Mouse (Mus musculus) ES-E14 (cell line): Measurements from ENCODE around the gene Dop1a. TPM values are rescaled to one million over a fixed set of nuclear protein-coding genes. Genes with fewer than 3 reads are reported as not detected.
A peak's percentile ranks its signal among the peaks of the same experiment; 100 is the strongest.

Experiments
- DNase-seq: peaks from one replicate; pipeline ENCODE4 v3.0.0-alpha.2; 2013; ENCODE audit warnings: low read depth, low spot score
- H3K27ac ChIP-seq: 2 replicates; pipeline ENCODE4 v1.5.1; 2012; ENCODE audit warnings: low read depth, mild to moderate bottlenecking, low read length, moderate library complexity, mixed read lengths; ENCODE audit not compliant: poor library complexity, insufficient read depth, severe bottlenecking
- H3K36me3 ChIP-seq: 2 replicates; pipeline ENCODE4 v1.6.1; 2012; ENCODE audit warnings: mild to moderate bottlenecking, low read length, moderate library complexity, mixed read lengths; ENCODE audit not compliant: control insufficient read depth, poor library complexity, insufficient read depth, severe bottlenecking
- H3K4me1 ChIP-seq, 2 experiments: fragments of 150-350 bp in 1 of 2; sonication (generic) in 1 of 2; 2 replicates each; pipeline ENCODE4 v1.6.1; 2012; ENCODE audit warnings: low read length in 2 of 2, mild to moderate bottlenecking in 1 of 2, mixed read lengths in 1 of 2; ENCODE audit not compliant: control insufficient read depth in 2 of 2, insufficient read depth in 2 of 2, poor library complexity in 1 of 2
- H3K4me3 ChIP-seq, 2 experiments: fragments of 150-350 bp in 1 of 2; sonication (generic) in 1 of 2; 2 replicates each; pipeline ENCODE4 v1.5.1; 2012; ENCODE audit warnings: low read length in 2 of 2, low read depth in 1 of 2, mild to moderate bottlenecking in 1 of 2, mixed read lengths in 1 of 2; ENCODE audit not compliant: insufficient read depth in 1 of 2, poor library complexity in 1 of 2, severe bottlenecking in 1 of 2
- H3K9ac ChIP-seq: 2 replicates; pipeline ENCODE4 v1.6.1; 2012; ENCODE audit warnings: low read depth, mild to moderate bottlenecking, low read length, mixed read lengths; ENCODE audit not compliant: poor library complexity, insufficient read depth, severe bottlenecking
- H3K9me3 ChIP-seq: fragments of 150-350 bp; sonication (generic); 2 replicates; pipeline ENCODE4 v1.6.1; 2012; ENCODE audit warnings: low read depth, mild to moderate bottlenecking, low read length; ENCODE audit not compliant: control insufficient read depth, insufficient read depth
- CHD2 ChIP-seq: IDR thresholded peaks from 2 replicates; pipeline ENCODE4 v1.6.1; 2014; ENCODE audit warnings: mild to moderate bottlenecking, low read depth, low read length, inconsistent platforms
- HCFC1 ChIP-seq: IDR thresholded peaks from 2 replicates; pipeline ENCODE4 v1.6.1; 2012; ENCODE audit warnings: low read length, inconsistent platforms, borderline replicate concordance; ENCODE audit not compliant: insufficient read depth
- MAFK ChIP-seq: IDR thresholded peaks from 2 replicates; pipeline ENCODE4 v1.6.1; 2014; ENCODE audit warnings: mild to moderate bottlenecking, low read depth, low read length, inconsistent platforms; ENCODE audit not compliant: insufficient read depth
- ZC3H11A ChIP-seq: IDR thresholded peaks from 2 replicates; pipeline ENCODE4 v1.6.1; 2012; ENCODE audit warnings: low read depth, mild to moderate bottlenecking, inconsistent platforms, low read length, borderline replicate concordance
- ZNF384 ChIP-seq: IDR thresholded peaks from 2 replicates; pipeline ENCODE4 v1.6.1; 2012; ENCODE audit warnings: low read depth, low read length, inconsistent platforms
- in situ Hi-C, 2 experiments: fragments of 600-800 bp; cut with MboI; formaldehyde crosslinking; loops; one replicate each; pipeline ENCODE4 v1.15.1; 2025; ENCODE audit warnings: low sequenced_read_pairs in 2 of 2, inconsistent platforms in 1 of 2; ENCODE audit not compliant: unreplicated experiment in 2 of 2
- total RNA-seq: library from RNA; depleted of rRNA; stranded (reverse); fragments of 300-350 nt; gene quantifications from 2 replicates; pipeline ENCODE4 v1.2.3, GENCODE M21; 2012

The Dop1a gene
- total RNA-seq, 1 experiment = 20.5 TPM

DNA sequence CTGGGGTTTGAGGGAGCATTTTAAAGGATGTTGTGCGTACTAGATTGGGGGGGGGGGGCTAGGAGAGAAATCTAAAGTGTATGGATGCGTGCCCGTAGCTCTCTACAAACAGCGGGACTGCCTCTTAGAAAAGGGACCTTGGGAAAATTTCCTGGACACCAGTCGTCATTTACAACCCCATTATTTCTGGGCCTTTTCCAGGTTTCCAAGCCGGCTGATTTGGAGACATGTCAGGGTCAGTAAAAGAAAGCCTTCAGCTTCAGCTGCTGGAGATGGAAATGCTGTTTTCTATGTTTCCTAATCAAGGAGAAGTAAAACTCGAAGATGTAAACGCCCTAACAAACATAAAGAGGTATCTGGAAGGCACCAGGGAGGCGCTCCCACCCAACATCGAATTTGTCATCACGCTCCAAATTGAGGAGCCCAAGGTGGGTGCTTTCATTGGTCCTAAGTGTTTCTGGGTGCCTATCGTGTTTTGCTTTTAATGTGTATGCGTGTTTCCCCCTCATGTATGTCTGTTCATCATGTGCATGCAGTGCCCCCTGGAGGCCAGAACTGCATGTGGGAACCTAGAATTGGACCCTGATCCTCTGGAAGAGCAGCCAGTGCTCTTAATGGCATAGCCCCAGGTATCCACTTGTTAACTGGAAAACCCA is 105.8 kb downstream of the Dop1a start:
- in situ Hi-C loops = loop anchor here in 1 of 2 experiments (10.0 kb wide), 1 partner anchor 108 kb away; the partner anchor contains the start of genes Dop1a and Ube2cbp
- H3K9ac ChIP-seq = peak overlapping the region; percentile 80; the same call in 1 of the 2 replicates
- peaks cover 10% of the 10 kb centered on the region; the same call in 1 of the 2 replicates for H3K36me3 ChIP-seq
- peak overlapping the region; percentile 84 to 98 for H3K4me3 ChIP-seq
- H3K4me1 ChIP-seq = peaks cover 2 to 8% of the 10 kb centered on the region in 2 experiments; a peak in 2 of 4 replicates
- H3K9me3 ChIP-seq = no peaks in the 10 kb centered on the region
- TF ChIP-seq ZC3H11A = no peak
- TF ChIP-seq ZNF384 = no peak
- no peak for TF ChIP-seq MAFK
- TF ChIP-seq HCFC1 = no peak
- TF ChIP-seq CHD2 = no peak
- peak; percentile 75 for DNase-seq
- H3K27ac ChIP-seq = no peak overlapping the region

DNA sequence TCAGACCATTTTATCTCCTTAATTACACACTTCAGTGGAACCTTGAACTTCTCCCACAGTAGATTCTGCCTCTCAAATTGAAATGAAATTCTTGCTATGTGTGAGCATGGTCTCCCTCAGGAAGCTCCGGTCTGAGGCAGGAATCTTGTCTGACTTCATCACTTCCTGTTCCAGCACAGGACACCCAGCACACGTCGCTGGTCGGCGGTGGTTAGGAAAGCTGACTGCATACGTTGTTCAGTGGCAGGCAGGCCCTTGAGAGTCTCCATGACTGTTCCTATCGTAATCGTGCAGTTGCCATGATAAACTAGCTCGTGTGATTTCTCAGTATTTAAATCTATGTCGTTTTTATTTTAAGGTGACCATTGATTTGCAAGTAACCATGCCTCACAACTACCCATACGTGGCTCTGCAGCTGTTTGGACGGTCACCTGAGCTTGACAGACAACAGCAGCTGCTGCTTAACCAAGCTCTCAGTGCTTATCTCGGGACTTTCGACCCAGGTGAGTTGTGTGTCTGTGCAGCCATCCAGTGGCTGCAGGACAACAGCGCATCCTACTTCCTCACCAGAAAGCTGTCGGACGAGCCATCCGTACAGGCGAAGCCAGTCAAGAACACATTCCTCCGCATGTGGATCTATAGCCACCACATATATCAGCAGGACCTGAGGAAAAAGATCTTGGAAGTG is 106.8 kb downstream of the Dop1a start:
- H3K9ac ChIP-seq = no peak overlapping the region
- peaks cover 9% of the 10 kb centered on the region; the same call in 1 of the 2 replicates for H3K36me3 ChIP-seq
- no peak for DNase-seq
- H3K9me3 ChIP-seq = no peaks in the 10 kb centered on the region
- in situ Hi-C loops = loop anchor here in 1 of 2 experiments (10.0 kb wide), 1 partner anchor 109 kb away; the partner anchor contains the start of genes Dop1a and Ube2cbp
- TF ChIP-seq ZC3H11A (no peak), ZNF384 (no peak)
- peaks cover 2 to 8% of the 10 kb centered on the region in 2 experiments; a peak in 2 of 4 replicates for H3K4me1 ChIP-seq
- H3K27ac ChIP-seq = no peak overlapping the region
- H3K4me3 ChIP-seq = no peak overlapping the region

DNA sequence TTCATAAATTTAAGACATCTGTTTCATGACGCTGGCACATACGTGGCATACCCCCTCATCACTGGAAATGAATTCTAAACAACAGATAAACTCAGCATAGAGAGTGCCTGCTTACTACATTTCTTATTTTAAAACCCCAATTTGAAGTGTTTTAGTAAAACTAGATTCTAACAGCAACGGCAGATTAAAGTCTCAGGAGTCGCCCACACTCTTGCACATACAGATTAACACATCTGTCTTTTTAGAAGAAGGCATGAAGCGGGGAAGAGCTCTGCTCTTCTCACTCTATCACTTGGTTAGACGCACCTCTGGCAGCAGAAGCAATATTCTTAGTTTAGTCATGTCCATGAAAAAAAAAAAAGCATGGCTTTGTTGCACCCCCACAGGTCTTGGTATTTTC is 108.2 kb downstream of the Dop1a start:
- in situ Hi-C loops = loop anchor here (10.0 to 25.0 kb wide), 2 partner anchors 110 to 187 kb away; partner anchors contain the start of genes Dop1a (in 1 of the 2) and Ube2cbp (in 1 of the 2)
- Histone ChIP-seq H3K4me1 (peaks cover 2 to 8% of the 10 kb centered on the region in 2 experiments; a peak in 2 of 4 replicates), H3K27ac (no peak overlapping the region), H3K9me3 (no peaks in the 10 kb centered on the region), H3K4me3 (no peak overlapping the region), H3K9ac (no peak overlapping the region), H3K36me3 (peaks cover 2% of the 10 kb centered on the region; the same call in 1 of the 2 replicates)
- TF ChIP-seq ZC3H11A (no peak), CHD2 (no peak), ZNF384 (no peak), MAFK (no peak), HCFC1 (no peak)
- DNase-seq = no peak

DNA sequence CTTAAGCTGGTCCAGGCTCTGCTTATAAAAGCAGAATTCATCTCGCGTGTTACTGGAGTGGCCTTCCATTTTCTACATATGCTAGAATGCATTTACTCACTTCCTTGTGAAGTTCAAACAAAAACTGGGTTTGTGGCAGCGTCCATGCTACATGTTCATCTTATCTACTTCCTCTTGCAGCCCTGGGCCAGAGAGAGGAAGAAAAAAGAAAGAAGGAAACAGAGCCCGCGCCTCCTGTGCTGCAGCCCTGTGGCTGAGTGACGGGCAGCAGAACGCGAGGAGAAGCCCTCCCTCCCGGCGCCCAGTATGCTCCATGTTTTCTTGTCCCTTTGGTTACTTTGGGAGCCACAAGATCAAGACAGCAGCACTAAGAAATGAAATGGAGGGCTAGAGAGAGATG is 112.7 kb downstream of the Dop1a start:
- H3K9ac ChIP-seq = no peak overlapping the region
- peaks cover 0 to 1% of the 10 kb centered on the region in 2 experiments; a peak in 1 of 4 replicates for H3K4me1 ChIP-seq
- DNase-seq = no peak
- H3K4me3 ChIP-seq = no peak overlapping the region
- no peak overlapping the region for H3K27ac ChIP-seq
- no peaks in the 10 kb centered on the region for H3K9me3 ChIP-seq
- no peaks in the 10 kb centered on the region for H3K36me3 ChIP-seq
- in situ Hi-C loops = loop anchor here (10.0 to 25.0 kb wide), 2 partner anchors 115 to 183 kb away; partner anchors contain the start of genes Dop1a (in 1 of the 2) and Ube2cbp (in 1 of the 2)
- TF ChIP-seq ZNF384 (no peak), HCFC1 (no peak), CHD2 (no peak), ZC3H11A (no peak), MAFK (no peak)
